Mouse (Mus musculus): ENCODE measurements around the gene Klc2. TPM values are rescaled to one million over a fixed set of nuclear protein-coding genes. Genes with fewer than 3 reads are reported as not detected.

Klc2 gene
- polyA plus RNA-seq, 1 experiment: 234 TPM

DNA sequence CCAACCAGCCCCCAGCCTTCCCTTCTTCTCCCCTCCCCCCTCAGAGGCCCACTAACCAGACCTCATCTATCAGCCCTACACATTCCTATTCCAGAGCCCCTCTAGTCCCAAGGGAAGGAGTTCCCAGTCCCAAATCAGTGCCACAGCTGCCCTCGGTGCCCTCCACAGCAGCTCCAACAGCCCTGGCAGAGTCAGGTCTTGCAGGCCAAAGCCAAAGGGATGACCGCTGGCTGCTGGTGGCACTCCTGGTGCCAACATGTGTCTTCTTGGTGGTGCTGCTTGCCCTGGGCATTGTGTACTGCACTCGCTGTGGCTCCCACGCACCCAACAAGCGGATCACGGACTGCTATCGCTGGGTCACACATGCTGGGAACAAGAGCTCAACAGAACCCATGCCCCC is 48.4 kb downstream of the Klc2 start:
- no peak for TF ChIP-seq CTCF (IDR thresholded peaks at IDR 0.05; ENCODE audit: extremely low read depth, insufficient read depth, low read length)
- no peak for TF ChIP-seq POLR2A (IDR thresholded peaks at IDR 0.05; ENCODE audit: extremely low read depth, insufficient read depth, low read length)
- H3K4me3 ChIP-seq (ENCODE audit: insufficient read depth, low read length): no peak overlapping the region

GRCm38 (mm10) chr19:5069486-5069885 is 48.9 kb downstream of the Klc2 start:
- no peak overlapping the region for H3K4me3 ChIP-seq (ENCODE audit: insufficient read depth, low read length)
- TF ChIP-seq POLR2A (IDR thresholded peaks at IDR 0.05; ENCODE audit: extremely low read depth, insufficient read depth, low read length) (no peak), CTCF (IDR thresholded peaks at IDR 0.05; ENCODE audit: extremely low read depth, insufficient read depth, low read length) (no peak)
- H3K27ac ChIP-seq (ENCODE audit: insufficient read depth, low read length): no peak overlapping the region
- no peaks in the 10 kb centered on the region for H3K4me1 ChIP-seq (ENCODE audit: control insufficient read depth, insufficient read depth, low read length)

More for the DNA sequence above, 48.4 kb downstream of the Klc2 start:
- no peak overlapping the region for H3K27ac ChIP-seq (ENCODE audit: insufficient read depth, low read length)
- H3K4me1 ChIP-seq (ENCODE audit: control insufficient read depth, insufficient read depth, low read length): no peaks in the 10 kb centered on the region

- H3K27ac ChIP-seq (ENCODE audit: insufficient read depth, low read length): no peak overlapping the region
- H3K4me1 ChIP-seq (ENCODE audit: control insufficient read depth, insufficient read depth, low read length): no peaks in the 10 kb centered on the region
- TF ChIP-seq CTCF (IDR thresholded peaks at IDR 0.05; ENCODE audit: extremely low read depth, insufficient read depth, low read length): no peak
- H3K4me3 ChIP-seq (ENCODE audit: insufficient read depth, low read length): peak overlapping the region; percentile 24
These were observed 49.7 kb downstream of the Klc2 start for GRCm38 (mm10) chr19:5068570-5069234.

GRCm38 (mm10) chr19:5067867-5068569 is 50.3 kb downstream of the Klc2 start, which contains the start of gene Cd248:
TSS of gene Cd248 (plus strand) at chr19:5068078.
- no peak within 1 kb of the TSS for H3K27ac ChIP-seq (ENCODE audit: insufficient read depth, low read length)

GRCm38 (mm10) chr19:5067040-5067799 is 51.1 kb downstream of the Klc2 start:
- Histone ChIP-seq H3K4me1 (ENCODE audit: control insufficient read depth, insufficient read depth, low read length) (no peaks in the 10 kb centered on the region), H3K27ac (ENCODE audit: insufficient read depth, low read length) (no peak overlapping the region), H3K4me3 (ENCODE audit: insufficient read depth, low read length) (no peak overlapping the region)
- no peak for TF ChIP-seq CTCF (IDR thresholded peaks at IDR 0.05; ENCODE audit: extremely low read depth, insufficient read depth, low read length)
- no peak for TF ChIP-seq POLR2A (IDR thresholded peaks at IDR 0.05; ENCODE audit: extremely low read depth, insufficient read depth, low read length)

More at GRCm38 (mm10) chr19:5067867-5068569, 50.3 kb downstream of the Klc2 start, which contains the start of gene Cd248:
- TF ChIP-seq CTCF (IDR thresholded peaks at IDR 0.05; ENCODE audit: extremely low read depth, insufficient read depth, low read length) (no peak), POLR2A (IDR thresholded peaks at IDR 0.05; ENCODE audit: extremely low read depth, insufficient read depth, low read length) (no peak)
- Histone ChIP-seq H3K4me3 (ENCODE audit: insufficient read depth, low read length) (peak within 1 kb of the TSS; percentile 24), H3K4me1 (ENCODE audit: control insufficient read depth, insufficient read depth, low read length) (no peaks in the 10 kb centered on the region)

- Histone ChIP-seq H3K4me1 (ENCODE audit: control insufficient read depth, insufficient read depth, low read length) (0 out of 2 replicates have a peak, but pooled peaks cover 1% of the 10 kb centered on the region), H3K27ac (ENCODE audit: insufficient read depth, low read length) (no peak overlapping the region), H3K4me3 (ENCODE audit: insufficient read depth, low read length) (no peak overlapping the region)
- TF ChIP-seq CTCF (IDR thresholded peaks at IDR 0.05; ENCODE audit: extremely low read depth, insufficient read depth, low read length): no peak
- no peak for TF ChIP-seq POLR2A (IDR thresholded peaks at IDR 0.05; ENCODE audit: extremely low read depth, insufficient read depth, low read length)
These were observed 53.3 kb downstream of the Klc2 start for GRCm38 (mm10) chr19:5065104-5065503.

DNA sequence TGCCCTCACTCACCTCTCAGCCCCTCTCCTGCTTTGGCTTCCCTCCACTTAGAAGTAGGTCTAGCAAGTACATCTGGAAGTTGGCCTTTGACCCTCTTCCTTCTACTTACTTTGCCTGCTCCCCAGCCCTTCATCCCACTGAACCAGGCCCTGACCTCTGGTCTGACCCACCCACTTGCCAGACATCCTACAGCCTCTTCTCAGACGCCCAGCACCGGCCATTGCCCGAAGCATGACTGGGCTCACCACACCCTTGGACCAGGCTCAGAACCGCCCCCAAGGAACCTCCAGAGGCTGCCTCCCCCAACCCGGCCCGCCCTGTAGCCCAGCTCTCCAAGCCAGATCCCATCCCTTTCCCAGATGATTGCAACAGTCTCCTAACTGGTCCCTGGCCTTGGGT is 55.9 kb downstream of the Klc2 start:
- TF ChIP-seq POLR2A (IDR thresholded peaks at IDR 0.05; ENCODE audit: extremely low read depth, insufficient read depth, low read length) (no peak), CTCF (IDR thresholded peaks at IDR 0.05; ENCODE audit: extremely low read depth, insufficient read depth, low read length) (no peak)
- peaks cover 7% of the 10 kb centered on the region for H3K4me1 ChIP-seq (ENCODE audit: control insufficient read depth, insufficient read depth, low read length)
- H3K4me3 ChIP-seq (ENCODE audit: insufficient read depth, low read length): no peak overlapping the region
- H3K27ac ChIP-seq (ENCODE audit: insufficient read depth, low read length): no peak overlapping the region

GRCm38 (mm10) chr19:5062041-5062440 is 56.3 kb downstream of the Klc2 start:
- TF ChIP-seq POLR2A (IDR thresholded peaks at IDR 0.05; ENCODE audit: extremely low read depth, insufficient read depth, low read length): no peak
- no peak for TF ChIP-seq CTCF (IDR thresholded peaks at IDR 0.05; ENCODE audit: extremely low read depth, insufficient read depth, low read length)
- no peak overlapping the region for H3K27ac ChIP-seq (ENCODE audit: insufficient read depth, low read length)
- peaks cover 7% of the 10 kb centered on the region for H3K4me1 ChIP-seq (ENCODE audit: control insufficient read depth, insufficient read depth, low read length)
- no peak overlapping the region for H3K4me3 ChIP-seq (ENCODE audit: insufficient read depth, low read length)

All from cortical plate, adult 2 months (tissue).